Mouse (Mus musculus): ENCODE data around the gene Limd2.

GRCm38 (mm10) chr11:106193371-106194154 lies 32.9 kb upstream of the Limd2 start:
- TF ChIP-seq CTCF (IDR thresholded peaks at IDR 0.05; ENCODE audit: extremely low read depth, insufficient read depth, insufficient read length, insufficient replicate concordance) (no peak), POLR2A (IDR thresholded peaks at IDR 0.05; ENCODE audit: low read depth, low read length) (peak; percentile 87)
